Mouse (Mus musculus) heart, postnatal 0 days (tissue): ENCODE results near the gene 1700016D06Rik.

ENCODE experiments used
- CTCF ChIP-seq: IDR thresholded peaks from 2 replicates; pipeline ENCODE4 v1.5.1; 2016; ENCODE audit warnings: antibody characterized with exemption, control low read depth, low read depth
- EP300 ChIP-seq: IDR thresholded peaks from 2 replicates; pipeline ENCODE4 v1.6.1; 2016; ENCODE audit warnings: antibody characterized with exemption, low read depth

DNA sequence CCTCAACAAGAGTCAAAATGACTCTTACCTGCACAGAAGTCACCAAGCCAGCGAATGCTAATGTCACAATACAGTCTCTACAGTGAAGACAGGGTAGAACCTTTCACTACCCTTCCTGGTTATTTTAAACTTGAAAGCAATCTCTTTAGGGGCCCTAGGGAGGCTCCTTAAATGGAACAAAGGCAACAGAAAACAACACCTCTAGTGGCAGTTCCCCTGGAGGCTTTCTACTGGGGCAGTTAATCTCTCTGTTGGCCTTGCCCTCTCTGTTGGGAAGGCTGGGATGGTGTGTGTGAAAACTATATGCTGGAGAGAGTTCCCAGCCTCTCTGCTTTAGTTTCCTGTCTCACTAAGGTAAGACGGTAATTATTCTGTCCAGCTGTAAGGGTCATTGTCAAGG, 60.3 kb downstream of the 1700016D06Rik start:
- TF ChIP-seq EP300 (no peak), CTCF (no peak)
